Mouse (Mus musculus) adrenal gland, adult 18-20 months (tissue): ENCODE measurements around the gene Arpc1b. TPM values are rescaled to one million over a fixed set of nuclear protein-coding genes. Genes with fewer than 3 reads are reported as not detected.
"Not testable (repeated sequence)": the region's sequence is repeated elsewhere in the genome, so short reads cannot be mapped to it uniquely, and the experiment has no call there.

Experiments
- DNase-seq, 2 experiments: peaks; one replicate each; pipeline ENCODE4 v3.0.0; 2021 to 2022; ENCODE audit warnings: low spot score in 2 of 2
- long read RNA-seq, 2 experiments: library from polyadenylated mRNA; stranded (forward); transcript quantifications; one replicate each; pipeline ENCODE4 v2.0.0; 2021
- total RNA-seq, 2 experiments: library from RNA; stranded (reverse); gene quantifications; 1 replicate in 1 of 2; 2 replicates in 1 of 2; pipeline ENCODE4 v1.2.3; 2021

Arpc1b gene
- total RNA-seq = 100 to 1,000 TPM; 210 to 225 TPM
- long read RNA-seq, experiment 1, transcript Arpc1b-201 (10 exons, 3,105 nt) = major isoform, 187 of 212 reads
- long read RNA-seq, experiment 1, partial matches to known transcripts = 11 of 212 reads
- long read RNA-seq, experiment 1, other reads (novel, unspliced or antisense) = 13 of 212 reads
- long read RNA-seq, experiment 2, transcript Arpc1b-201 (10 exons, 3,105 nt) = major isoform, 468 of 498 reads
- long read RNA-seq, experiment 2, partial matches to known transcripts = 17 of 498 reads
- long read RNA-seq, experiment 2, other reads (novel, unspliced or antisense) = 11 of 498 reads

GRCm38 (mm10) chr5:145114071-145114605, at the start of gene Arpc1b:
TSS of gene Arpc1b (plus strand) at chr5:145114215.
- peak; percentile 73 to 82 for DNase-seq

- DNase-seq = no peak
Measured at GRCm38 (mm10) chr5:145064765-145065340, 49.2 kb upstream of the Arpc1b start.

- no peak for DNase-seq
Measured at GRCm38 (mm10) chr5:145068863-145069262, 45.2 kb upstream of the Arpc1b start.

GRCm38 (mm10) chr5:145069707-145070106, 44.3 kb upstream of the Arpc1b start:
- DNase-seq = peak; percentile 67 to 77

GRCm38 (mm10) chr5:145071342-145071741, 42.7 kb upstream of the Arpc1b start:
- DNase-seq = no peak

- no peak for DNase-seq
Measured at GRCm38 (mm10) chr5:145075081-145075480, 38.9 kb upstream of the Arpc1b start.

- DNase-seq = no peak
Measured at GRCm38 (mm10) chr5:145081866-145082613, 32.0 kb upstream of the Arpc1b start.

GRCm38 (mm10) chr5:145083201-145083600, 30.8 kb upstream of the Arpc1b start:
- DNase-seq = not testable (repeated sequence)

- peak; percentile 89 to 92 for DNase-seq
Measured at GRCm38 (mm10) chr5:145083632-145084451, 30.2 kb upstream of the Arpc1b start, which contains the start of the genes Arpc1a and Kpna7. TSS of gene Arpc1a (plus strand) at chr5:145083830. TSS of gene Kpna7 (minus strand) at chr5:145084030.

- no peak for DNase-seq
Measured at GRCm38 (mm10) chr5:145084822-145085221, 29.2 kb upstream of the Arpc1b start.

GRCm38 (mm10) chr5:145088186-145088585, 25.8 kb upstream of the Arpc1b start:
- DNase-seq = no peak

GRCm38 (mm10) chr5:145089878-145090277, 24.1 kb upstream of the Arpc1b start:
- no peak for DNase-seq

GRCm38 (mm10) chr5:145096195-145096594, 17.8 kb upstream of the Arpc1b start:
- DNase-seq = no peak

- no peak for DNase-seq
Measured at GRCm38 (mm10) chr5:145098340-145098821, 15.6 kb upstream of the Arpc1b start.

- no peak for DNase-seq
Measured at GRCm38 (mm10) chr5:145100960-145101359, 13.1 kb upstream of the Arpc1b start.

GRCm38 (mm10) chr5:145101451-145101850, 12.6 kb upstream of the Arpc1b start:
- not testable (repeated sequence) for DNase-seq

GRCm38 (mm10) chr5:145102706-145103105, 11.3 kb upstream of the Arpc1b start:
- DNase-seq = no peak

GRCm38 (mm10) chr5:145104328-145104727, 9.7 kb upstream of the Arpc1b start:
- no peak for DNase-seq

GRCm38 (mm10) chr5:145105694-145106275, 8.2 kb upstream of the Arpc1b start:
- no peak for DNase-seq

- no peak for DNase-seq
Measured at GRCm38 (mm10) chr5:145110401-145110800, 3.6 kb upstream of the Arpc1b start.
